Mouse (Mus musculus): ENCODE data around the gene Tspan9. TPM values are rescaled to one million over a fixed set of nuclear protein-coding genes. Genes with fewer than 3 reads are reported as not detected.

Tspan9 gene
- polyA plus RNA-seq, 1 experiment from 2014 or later: 130 TPM

GRCm38 (mm10) chr6:128116836-128117542, 26.4 kb downstream of the Tspan9 start:
- WGBS: 49% methylated on average over 7 of the region's 10 CpGs
- H3K27ac ChIP-seq (replicated peaks; ENCODE audit: low read depth, low read length): peak overlapping the region; percentile 50
- no peak overlapping the region for H3K4me3 ChIP-seq (ENCODE audit: low read depth, low read length)
- H3K36me3 ChIP-seq (ENCODE audit: control insufficient read depth, insufficient read depth, low read length): no peaks in the 10 kb centered on the region; the same call in 1 of the 2 replicates
- H3K9ac ChIP-seq (ENCODE audit: low read depth, low read length): no peak overlapping the region
- no peaks in the 10 kb centered on the region for H3K27me3 ChIP-seq (replicated peaks; ENCODE audit: control insufficient read depth, insufficient read depth, low read length)
- H3K9me3 ChIP-seq (ENCODE audit: control insufficient read depth, low read length): no peaks in the 10 kb centered on the region
- H3K4me2 ChIP-seq (ENCODE audit: low read depth, low read length): peak overlapping the region; percentile 34
- ATAC-seq (ENCODE audit: low read depth) (peak; percentile 34; the same call in 1 of the 2 replicates), DNase-seq (ENCODE audit: low spot score) (peak; percentile 59)
- H3K4me1 ChIP-seq (ENCODE audit: control insufficient read depth, insufficient read depth, low read length): peaks cover 32% of the 10 kb centered on the region

DNA sequence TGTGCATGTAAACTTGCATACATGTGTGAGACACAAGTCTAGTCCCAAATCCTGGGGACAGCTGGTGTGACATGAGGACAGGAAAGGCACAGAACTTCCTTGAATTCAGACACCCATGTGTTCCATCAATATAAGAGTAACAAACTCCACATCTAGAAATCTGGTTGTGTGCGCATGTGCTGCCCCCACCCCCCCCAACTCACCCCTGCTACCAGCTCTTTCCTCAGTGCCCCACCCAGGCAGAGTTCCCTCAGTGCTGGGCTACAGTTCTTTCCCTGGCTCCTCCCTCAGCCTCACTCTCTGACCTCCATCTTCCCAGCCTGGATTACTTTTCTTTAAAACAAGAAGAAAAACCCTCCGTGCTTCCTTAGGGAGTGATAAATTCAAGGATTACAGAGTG, 27.1 kb downstream of the Tspan9 start:
- H3K4me2 ChIP-seq (ENCODE audit: low read depth, low read length): peak overlapping the region; percentile 34
- no peak for ATAC-seq (ENCODE audit: low read depth)

DNA sequence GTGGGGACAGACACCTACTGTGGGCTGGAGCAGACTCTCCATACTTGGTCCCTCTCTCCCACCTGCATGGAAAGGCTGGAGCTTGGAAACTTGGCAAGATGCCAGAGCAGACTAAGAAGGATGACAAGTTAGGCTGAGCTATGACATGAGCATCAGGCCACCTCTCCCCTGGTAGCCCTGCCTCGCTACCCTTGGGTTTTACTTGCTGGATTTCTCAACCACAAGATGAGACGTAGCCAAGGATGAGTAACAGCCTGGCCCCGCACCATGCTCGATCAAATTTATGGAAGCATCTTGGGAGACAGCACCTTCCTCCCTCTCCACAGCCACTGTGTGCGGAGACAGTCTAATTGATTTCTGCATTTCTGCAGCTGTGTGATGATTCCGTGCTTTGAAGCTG, 28.3 kb downstream of the Tspan9 start:
- DNase-seq (ENCODE audit: low spot score): no peak

More for the DNA sequence above, 27.1 kb downstream of the Tspan9 start:
- no peak overlapping the region for H3K4me3 ChIP-seq (ENCODE audit: low read depth, low read length)
- 32% methylated on average over 2 of the region's 2 CpGs for WGBS
- H3K9me3 ChIP-seq (ENCODE audit: control insufficient read depth, low read length): no peaks in the 10 kb centered on the region
- H3K4me1 ChIP-seq (ENCODE audit: control insufficient read depth, insufficient read depth, low read length): peaks cover 32% of the 10 kb centered on the region
- DNase-seq (ENCODE audit: low spot score): no peak
- H3K9ac ChIP-seq (ENCODE audit: low read depth, low read length): no peak overlapping the region
- no peaks in the 10 kb centered on the region for H3K27me3 ChIP-seq (replicated peaks; ENCODE audit: control insufficient read depth, insufficient read depth, low read length)
- no peaks in the 10 kb centered on the region; the same call in 1 of the 2 replicates for H3K36me3 ChIP-seq (ENCODE audit: control insufficient read depth, insufficient read depth, low read length)
- H3K27ac ChIP-seq (replicated peaks; ENCODE audit: low read depth, low read length): peak overlapping the region; percentile 50

GRCm38 (mm10) chr6:128112605-128113004, 30.8 kb downstream of the Tspan9 start:
- no peak for ATAC-seq (ENCODE audit: low read depth)
- Histone ChIP-seq H3K9ac (ENCODE audit: low read depth, low read length) (no peak overlapping the region), H3K4me1 (ENCODE audit: control insufficient read depth, insufficient read depth, low read length) (peaks cover 49% of the 10 kb centered on the region), H3K4me3 (ENCODE audit: low read depth, low read length) (no peak overlapping the region), H3K27me3 (replicated peaks; ENCODE audit: control insufficient read depth, insufficient read depth, low read length) (no peaks in the 10 kb centered on the region), H3K9me3 (ENCODE audit: control insufficient read depth, low read length) (no peaks in the 10 kb centered on the region), H3K27ac (replicated peaks; ENCODE audit: low read depth, low read length) (0 out of 2 replicates have a peak overlapping the region, but pooled peaks have one; percentile 33), H3K36me3 (ENCODE audit: control insufficient read depth, insufficient read depth, low read length) (no peaks in the 10 kb centered on the region; the same call in 1 of the 2 replicates), H3K4me2 (ENCODE audit: low read depth, low read length) (no peak overlapping the region)
- 0% methylated on average over 1 of the region's 3 CpGs for WGBS
- DNase-seq (ENCODE audit: low spot score): no peak

More for the DNA sequence above, 28.3 kb downstream of the Tspan9 start:
- no peaks in the 10 kb centered on the region for H3K27me3 ChIP-seq (replicated peaks; ENCODE audit: control insufficient read depth, insufficient read depth, low read length)
- peaks cover 36% of the 10 kb centered on the region for H3K4me1 ChIP-seq (ENCODE audit: control insufficient read depth, insufficient read depth, low read length)
- no peak overlapping the region for H3K4me2 ChIP-seq (ENCODE audit: low read depth, low read length)
- no peak overlapping the region for H3K4me3 ChIP-seq (ENCODE audit: low read depth, low read length)
- ATAC-seq (ENCODE audit: low read depth): no peak
- H3K9me3 ChIP-seq (ENCODE audit: control insufficient read depth, low read length): no peaks in the 10 kb centered on the region
- WGBS: 70% methylated on average over 6 of the region's 6 CpGs
- H3K36me3 ChIP-seq (ENCODE audit: control insufficient read depth, insufficient read depth, low read length): no peaks in the 10 kb centered on the region; the same call in 1 of the 2 replicates
- no peak overlapping the region for H3K9ac ChIP-seq (ENCODE audit: low read depth, low read length)
- no peak overlapping the region for H3K27ac ChIP-seq (replicated peaks; ENCODE audit: low read depth, low read length)

- H3K27ac ChIP-seq (replicated peaks; ENCODE audit: low read depth, low read length): peak overlapping the region; percentile 33; the same call in 1 of the 2 replicates
- 39% methylated on average over 7 of the region's 7 CpGs for WGBS
Measured at GRCm38 (mm10) chr6:128111784-128112183, 31.6 kb downstream of the Tspan9 start.

DNA sequence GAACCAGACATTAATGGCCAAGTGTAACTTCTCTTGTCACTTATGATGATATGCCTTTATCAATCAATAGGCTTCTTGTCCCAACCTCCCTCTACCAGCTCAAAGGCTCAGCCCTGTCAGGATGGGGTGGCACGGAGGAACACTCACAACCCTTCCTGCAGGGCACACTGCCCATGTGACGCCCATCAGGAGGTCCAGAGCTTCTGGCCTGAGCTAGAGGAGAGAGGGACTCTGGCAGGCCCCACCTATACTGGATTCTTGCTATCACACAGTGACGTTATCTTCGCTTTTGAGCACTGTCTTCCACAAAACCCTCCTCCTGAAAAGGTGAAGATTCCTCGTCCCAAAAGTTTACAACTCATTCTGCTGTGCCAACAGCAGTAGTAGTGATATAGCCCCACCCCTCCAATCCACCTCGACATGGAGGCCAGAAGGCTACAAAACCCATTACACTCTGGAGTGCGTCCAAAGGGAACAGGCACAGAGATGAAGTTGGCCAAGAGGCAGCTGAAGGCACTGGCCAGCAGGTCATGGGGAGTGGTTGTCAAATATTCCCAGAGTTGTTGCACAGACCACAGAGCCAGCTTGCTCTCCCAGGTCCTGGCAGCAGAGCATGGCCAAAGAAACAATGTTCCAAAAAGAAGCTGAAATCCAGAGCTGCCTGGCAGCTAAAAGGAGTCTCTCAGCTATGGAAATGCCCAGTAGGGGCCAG, 34.9 kb downstream of the Tspan9 start:
- Histone ChIP-seq H3K4me2 (ENCODE audit: low read depth, low read length) (no peak overlapping the region), H3K9me3 (ENCODE audit: control insufficient read depth, low read length) (no peaks in the 10 kb centered on the region), H3K27ac (replicated peaks; ENCODE audit: low read depth, low read length) (no peak overlapping the region), H3K9ac (ENCODE audit: low read depth, low read length) (no peak overlapping the region), H3K36me3 (ENCODE audit: control insufficient read depth, insufficient read depth, low read length) (no peaks in the 10 kb centered on the region), H3K4me3 (ENCODE audit: low read depth, low read length) (no peak overlapping the region), H3K27me3 (replicated peaks; ENCODE audit: control insufficient read depth, insufficient read depth, low read length) (no peaks in the 10 kb centered on the region), H3K4me1 (ENCODE audit: control insufficient read depth, insufficient read depth, low read length) (peaks cover 66% of the 10 kb centered on the region)
- ATAC-seq (ENCODE audit: low read depth) (no peak), DNase-seq (ENCODE audit: low spot score) (no peak)
- 81% methylated on average over 7 of the region's 7 CpGs for WGBS

More at GRCm38 (mm10) chr6:128111784-128112183, 31.6 kb downstream of the Tspan9 start:
- Histone ChIP-seq H3K36me3 (ENCODE audit: control insufficient read depth, insufficient read depth, low read length) (no peaks in the 10 kb centered on the region; the same call in 1 of the 2 replicates), H3K4me2 (ENCODE audit: low read depth, low read length) (no peak overlapping the region), H3K4me1 (ENCODE audit: control insufficient read depth, insufficient read depth, low read length) (peaks cover 49% of the 10 kb centered on the region), H3K27me3 (replicated peaks; ENCODE audit: control insufficient read depth, insufficient read depth, low read length) (no peaks in the 10 kb centered on the region), H3K9me3 (ENCODE audit: control insufficient read depth, low read length) (no peaks in the 10 kb centered on the region), H3K4me3 (ENCODE audit: low read depth, low read length) (no peak overlapping the region), H3K9ac (ENCODE audit: low read depth, low read length) (no peak overlapping the region)
- no peak for DNase-seq (ENCODE audit: low spot score)
- ATAC-seq (ENCODE audit: low read depth): no peak

DNA sequence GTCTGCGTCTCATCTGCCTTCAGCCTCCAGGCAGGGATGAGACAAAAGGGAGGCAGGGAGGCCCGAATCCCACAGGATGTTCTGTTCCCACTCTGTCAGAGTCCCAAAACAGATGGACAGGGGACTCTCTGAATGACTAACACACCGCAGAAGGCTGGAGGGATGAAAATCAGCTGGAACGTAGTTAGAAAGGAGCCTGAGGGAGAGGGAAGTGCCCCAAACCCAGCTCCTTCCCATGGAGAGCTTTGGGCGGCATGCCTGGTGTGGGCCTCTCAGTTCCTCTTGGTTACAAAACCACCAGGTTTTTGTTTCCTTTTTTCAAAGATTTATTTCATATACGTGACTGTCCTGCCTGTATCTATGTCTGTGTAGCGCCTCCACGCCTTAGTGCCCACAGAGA, 35.7 kb downstream of the Tspan9 start:
- H3K4me1 ChIP-seq (ENCODE audit: control insufficient read depth, insufficient read depth, low read length): peaks cover 66% of the 10 kb centered on the region
- no peaks in the 10 kb centered on the region for H3K9me3 ChIP-seq (ENCODE audit: control insufficient read depth, low read length)
- DNase-seq (ENCODE audit: low spot score): no peak
- no peaks in the 10 kb centered on the region for H3K36me3 ChIP-seq (ENCODE audit: control insufficient read depth, insufficient read depth, low read length)
- no peak for ATAC-seq (ENCODE audit: low read depth)
- 40% methylated on average over 8 of the region's 8 CpGs for WGBS
- H3K4me2 ChIP-seq (ENCODE audit: low read depth, low read length): no peak overlapping the region
- no peak overlapping the region for H3K4me3 ChIP-seq (ENCODE audit: low read depth, low read length)
- 0 out of 2 replicates have a peak overlapping the region, but pooled peaks have one; percentile 23 for H3K27ac ChIP-seq (replicated peaks; ENCODE audit: low read depth, low read length)
- H3K27me3 ChIP-seq (replicated peaks; ENCODE audit: control insufficient read depth, insufficient read depth, low read length): no peaks in the 10 kb centered on the region
- no peak overlapping the region for H3K9ac ChIP-seq (ENCODE audit: low read depth, low read length)

DNA sequence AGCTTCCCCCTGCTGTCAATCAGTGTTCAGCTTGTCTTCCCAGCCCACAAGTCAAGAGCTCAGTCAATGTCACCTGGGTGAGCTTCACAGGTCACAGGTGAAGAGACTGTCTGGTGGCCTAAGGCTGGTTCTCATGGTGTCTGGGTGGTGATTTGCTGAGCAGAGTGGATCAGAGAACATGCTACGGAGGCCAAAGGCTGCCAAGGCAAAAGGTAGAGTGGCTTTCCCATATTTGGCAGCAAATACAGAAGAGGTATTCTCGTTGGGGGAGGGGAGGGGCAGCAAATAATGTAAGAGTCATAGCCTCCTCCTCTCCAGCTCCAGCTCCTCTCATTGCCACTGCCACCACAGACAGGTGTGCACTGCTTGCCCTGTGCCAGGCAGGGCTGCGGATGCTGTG, 37.2 kb downstream of the Tspan9 start:
- H3K36me3 ChIP-seq (ENCODE audit: control insufficient read depth, insufficient read depth, low read length): no peaks in the 10 kb centered on the region
- no peak overlapping the region for H3K4me2 ChIP-seq (ENCODE audit: low read depth, low read length)
- H3K27me3 ChIP-seq (replicated peaks; ENCODE audit: control insufficient read depth, insufficient read depth, low read length): no peaks in the 10 kb centered on the region
- no peaks in the 10 kb centered on the region for H3K9me3 ChIP-seq (ENCODE audit: control insufficient read depth, low read length)
- 76% methylated on average over 3 of the region's 3 CpGs for WGBS
- no peak overlapping the region for H3K4me3 ChIP-seq (ENCODE audit: low read depth, low read length)
- DNase-seq (ENCODE audit: low spot score): no peak
- H3K27ac ChIP-seq (replicated peaks; ENCODE audit: low read depth, low read length): no peak overlapping the region; the same call in 1 of the 2 replicates
- peaks cover 57% of the 10 kb centered on the region for H3K4me1 ChIP-seq (ENCODE audit: control insufficient read depth, insufficient read depth, low read length)
- H3K9ac ChIP-seq (ENCODE audit: low read depth, low read length): peak overlapping the region; percentile 11; the same call in 1 of the 2 replicates
- no peak for ATAC-seq (ENCODE audit: low read depth)
